Mouse (Mus musculus): Measurements from ENCODE around the gene Irf2. TPM values are rescaled to one million over a fixed set of nuclear protein-coding genes. Genes with fewer than 3 reads are reported as not detected.

Gene Irf2
- polyA plus RNA-seq, 1 experiment from 2014 or later, result 19.7 TPM

- Histone ChIP-seq H3K4me1 (peaks cover 8% of the 10 kb centered on the region), H3K4me2 (replicated peaks) (no peak overlapping the region), H3K9ac (no peak overlapping the region), H3K36me3 (no peaks in the 10 kb centered on the region), H3K4me3 (replicated peaks) (no peak overlapping the region), H3K9me3 (replicated peaks) (no peaks in the 10 kb centered on the region), H3K27me3 (no peaks in the 10 kb centered on the region), H3K27ac (replicated peaks) (no peak overlapping the region)
- WGBS, result 64% methylated on average over 2 of the region's 2 CpGs
- no peak for ATAC-seq (ENCODE audit: insufficient number of reproducible peaks, low FRiP score, low TSS enrichment, low read depth)
Observed at GRCm38 (mm10) chr8:46711496-46711895, 28.0 kb upstream of the Irf2 start.

DNA sequence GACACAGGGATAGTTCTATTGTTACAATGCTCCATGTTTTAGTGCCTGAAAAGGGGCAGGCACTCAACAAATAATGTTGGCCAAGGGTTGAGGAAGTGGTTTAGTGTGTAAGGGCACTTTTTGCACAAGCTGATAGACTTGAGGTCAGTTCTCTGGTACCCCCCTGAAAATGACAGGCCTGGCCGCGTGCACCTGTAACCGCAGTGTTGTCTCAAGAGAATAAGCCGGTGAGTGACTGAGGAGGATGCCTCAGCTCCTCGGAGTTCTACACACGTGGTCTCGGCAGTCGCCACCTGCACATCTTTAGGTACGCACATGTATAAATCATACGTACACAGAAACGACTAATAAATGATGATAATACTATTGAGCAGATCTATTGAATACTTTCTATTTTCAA lies 26.4 kb upstream of the Irf2 start:
- H3K36me3 ChIP-seq, result no peaks in the 10 kb centered on the region
- no peak overlapping the region for H3K27ac ChIP-seq (replicated peaks)
- WGBS, result 91% methylated on average over 11 of the region's 11 CpGs
- no peak overlapping the region for H3K4me2 ChIP-seq (replicated peaks)
- no peak overlapping the region for H3K4me3 ChIP-seq (replicated peaks)
- no peak overlapping the region for H3K9ac ChIP-seq
- ATAC-seq (ENCODE audit: insufficient number of reproducible peaks, low FRiP score, low TSS enrichment, low read depth), result no peak
- H3K9me3 ChIP-seq (replicated peaks), result no peaks in the 10 kb centered on the region
- peaks cover 17% of the 10 kb centered on the region for H3K4me1 ChIP-seq
- no peaks in the 10 kb centered on the region for H3K27me3 ChIP-seq

- 48% methylated on average over 6 of the region's 6 CpGs for WGBS
- no peak overlapping the region for H3K9ac ChIP-seq
- ATAC-seq (ENCODE audit: insufficient number of reproducible peaks, low FRiP score, low TSS enrichment, low read depth), result no peak
Observed at GRCm38 (mm10) chr8:46713844-46714243, 25.7 kb upstream of the Irf2 start.

DNA sequence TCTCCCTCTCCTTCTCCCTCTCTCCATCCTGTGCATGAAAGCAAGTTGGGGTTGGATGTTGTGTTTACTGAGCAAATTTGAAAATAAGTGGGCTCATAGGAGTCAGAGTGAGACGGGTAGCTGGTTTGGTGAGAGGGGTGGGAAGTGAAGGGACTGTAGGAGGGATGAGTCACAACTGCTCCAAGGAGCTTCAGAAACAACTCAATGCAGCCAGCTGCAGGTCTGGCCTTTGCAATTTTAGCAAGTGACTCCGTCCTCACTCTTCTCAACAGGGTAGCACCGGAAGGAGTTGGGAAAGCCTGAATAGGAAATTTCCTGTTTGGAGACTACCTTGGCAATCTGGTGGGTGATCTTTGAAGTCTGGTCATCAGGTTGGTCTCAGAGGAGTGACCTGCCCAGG lies 25.1 kb upstream of the Irf2 start:
- Histone ChIP-seq H3K4me1 (peaks cover 17% of the 10 kb centered on the region), H3K9ac (no peak overlapping the region), H3K4me2 (replicated peaks) (no peak overlapping the region), H3K27ac (replicated peaks) (no peak overlapping the region), H3K36me3 (no peaks in the 10 kb centered on the region), H3K9me3 (replicated peaks) (no peaks in the 10 kb centered on the region), H3K4me3 (replicated peaks) (no peak overlapping the region), H3K27me3 (no peaks in the 10 kb centered on the region)
- WGBS, result 51% methylated on average over 3 of the region's 3 CpGs
- ATAC-seq (ENCODE audit: insufficient number of reproducible peaks, low FRiP score, low TSS enrichment, low read depth), result no peak

More at GRCm38 (mm10) chr8:46713844-46714243, 25.7 kb upstream of the Irf2 start:
- Histone ChIP-seq H3K9me3 (replicated peaks) (no peaks in the 10 kb centered on the region), H3K27me3 (no peaks in the 10 kb centered on the region), H3K4me3 (replicated peaks) (no peak overlapping the region), H3K4me2 (replicated peaks) (no peak overlapping the region), H3K4me1 (peaks cover 17% of the 10 kb centered on the region), H3K36me3 (no peaks in the 10 kb centered on the region), H3K27ac (replicated peaks) (peak overlapping the region; percentile 44; the same call in 1 of the 2 replicates)

GRCm38 (mm10) chr8:46716477-46716876 lies 23.1 kb upstream of the Irf2 start:
- WGBS, result 12% methylated on average over 11 of the region's 11 CpGs
- Histone ChIP-seq H3K9ac (no peak overlapping the region), H3K4me3 (replicated peaks) (no peak overlapping the region), H3K27ac (replicated peaks) (no peak overlapping the region), H3K9me3 (replicated peaks) (no peaks in the 10 kb centered on the region), H3K4me2 (replicated peaks) (peak overlapping the region; percentile 30), H3K4me1 (peaks cover 17% of the 10 kb centered on the region), H3K36me3 (no peaks in the 10 kb centered on the region), H3K27me3 (no peaks in the 10 kb centered on the region)
- ATAC-seq (ENCODE audit: insufficient number of reproducible peaks, low FRiP score, low TSS enrichment, low read depth), result no peak

DNA sequence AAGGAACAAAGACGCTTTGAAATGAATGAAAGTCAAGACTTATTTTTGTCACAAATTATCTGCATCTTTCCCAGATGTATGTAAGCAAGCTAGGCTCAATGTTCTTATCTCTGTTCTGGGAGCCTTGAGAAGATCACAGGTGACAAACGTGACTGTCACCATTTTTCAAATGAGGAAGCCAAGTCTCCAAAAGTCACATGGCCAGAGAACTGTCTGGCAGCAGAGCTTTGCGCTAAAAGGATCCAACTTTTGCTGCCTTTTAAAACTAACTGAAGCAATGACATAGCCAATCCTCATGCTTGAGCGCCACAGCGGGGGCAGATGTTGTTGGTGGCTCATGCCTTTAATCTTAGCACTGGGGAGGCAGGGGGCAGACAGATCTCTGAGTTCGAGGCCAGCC lies 22.4 kb upstream of the Irf2 start:
- no peak for ATAC-seq (ENCODE audit: insufficient number of reproducible peaks, low FRiP score, low TSS enrichment, low read depth)
- H3K9me3 ChIP-seq (replicated peaks), result no peaks in the 10 kb centered on the region
- H3K27ac ChIP-seq (replicated peaks), result no peak overlapping the region
- 44% methylated on average over 6 of the region's 6 CpGs for WGBS
- H3K4me3 ChIP-seq (replicated peaks), result no peak overlapping the region
- no peaks in the 10 kb centered on the region for H3K27me3 ChIP-seq
- no peaks in the 10 kb centered on the region for H3K36me3 ChIP-seq
- H3K4me1 ChIP-seq, result peaks cover 15% of the 10 kb centered on the region
- H3K4me2 ChIP-seq (replicated peaks), result no peak overlapping the region
- H3K9ac ChIP-seq, result no peak overlapping the region

DNA sequence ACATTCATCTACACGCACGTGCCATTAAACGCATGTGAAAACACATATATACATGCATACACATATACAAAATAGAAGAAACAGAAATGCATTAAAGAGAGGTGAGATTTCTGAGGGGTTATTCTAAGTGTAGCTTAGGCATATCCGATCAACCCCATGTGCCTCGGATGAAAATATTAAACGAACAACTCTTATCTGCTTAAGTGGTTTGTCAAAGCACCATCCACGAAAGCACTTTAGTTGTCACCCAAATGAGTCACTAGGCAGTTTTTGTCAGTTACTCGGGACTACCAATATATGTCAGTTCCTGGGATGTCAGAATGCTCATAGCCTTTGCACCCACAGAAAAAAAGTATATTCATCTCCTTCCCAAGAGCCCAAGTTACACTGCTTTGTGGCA lies 21.2 kb upstream of the Irf2 start:
- no peak overlapping the region for H3K4me3 ChIP-seq (replicated peaks)
- ATAC-seq (ENCODE audit: insufficient number of reproducible peaks, low FRiP score, low TSS enrichment, low read depth), result no peak

DNA sequence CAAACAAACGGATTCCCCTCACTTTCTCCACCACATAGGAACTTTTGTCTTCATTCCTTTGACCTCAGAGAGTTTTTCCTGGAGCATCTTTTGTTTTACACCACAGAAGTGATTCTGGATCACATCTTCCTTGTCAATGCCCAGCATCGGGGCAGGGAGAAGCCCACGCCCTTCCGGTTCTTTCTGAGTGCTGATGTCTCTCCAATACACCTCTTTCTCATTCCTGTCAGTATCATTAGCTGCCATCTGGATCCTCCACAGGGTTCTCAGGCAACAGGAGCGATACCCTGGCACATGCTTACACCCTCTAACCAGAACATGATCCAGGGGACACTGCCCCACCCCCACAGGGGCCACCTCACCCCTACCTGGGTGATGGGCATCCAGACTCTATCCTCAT lies 20.8 kb upstream of the Irf2 start:
- Histone ChIP-seq H3K9me3 (replicated peaks) (no peaks in the 10 kb centered on the region), H3K36me3 (no peaks in the 10 kb centered on the region), H3K27ac (replicated peaks) (no peak overlapping the region), H3K9ac (no peak overlapping the region), H3K4me3 (replicated peaks) (no peak overlapping the region), H3K27me3 (no peaks in the 10 kb centered on the region), H3K4me2 (replicated peaks) (no peak overlapping the region), H3K4me1 (peaks cover 15% of the 10 kb centered on the region)
- ATAC-seq (ENCODE audit: insufficient number of reproducible peaks, low FRiP score, low TSS enrichment, low read depth), result no peak
- WGBS, result 84% methylated on average over 5 of the region's 5 CpGs

More for the DNA sequence above, 21.2 kb upstream of the Irf2 start:
- H3K9me3 ChIP-seq (replicated peaks), result no peaks in the 10 kb centered on the region
- H3K27ac ChIP-seq (replicated peaks), result no peak overlapping the region
- H3K36me3 ChIP-seq, result no peaks in the 10 kb centered on the region
- H3K9ac ChIP-seq, result no peak overlapping the region
- no peak overlapping the region for H3K4me2 ChIP-seq (replicated peaks)
- WGBS, result 86% methylated on average over 8 of the region's 8 CpGs
- H3K27me3 ChIP-seq, result no peaks in the 10 kb centered on the region
- H3K4me1 ChIP-seq, result peaks cover 15% of the 10 kb centered on the region

GRCm38 (mm10) chr8:46720656-46721055 lies 18.9 kb upstream of the Irf2 start:
- ATAC-seq (ENCODE audit: insufficient number of reproducible peaks, low FRiP score, low TSS enrichment, low read depth), result no peak
- Histone ChIP-seq H3K4me2 (replicated peaks) (no peak overlapping the region), H3K9ac (no peak overlapping the region), H3K36me3 (no peaks in the 10 kb centered on the region), H3K4me3 (replicated peaks) (no peak overlapping the region), H3K27me3 (no peaks in the 10 kb centered on the region), H3K9me3 (replicated peaks) (no peaks in the 10 kb centered on the region), H3K27ac (replicated peaks) (no peak overlapping the region), H3K4me1 (peaks cover 15% of the 10 kb centered on the region)
- WGBS, result 56% methylated on average over 4 of the region's 4 CpGs

- Histone ChIP-seq H3K4me3 (replicated peaks) (no peak overlapping the region), H3K27ac (replicated peaks) (no peak overlapping the region), H3K4me1 (peaks cover 12% of the 10 kb centered on the region), H3K9me3 (replicated peaks) (no peaks in the 10 kb centered on the region), H3K4me2 (replicated peaks) (no peak overlapping the region), H3K9ac (no peak overlapping the region), H3K27me3 (no peaks in the 10 kb centered on the region), H3K36me3 (no peaks in the 10 kb centered on the region)
- ATAC-seq (ENCODE audit: insufficient number of reproducible peaks, low FRiP score, low TSS enrichment, low read depth), result no peak
- WGBS, result 88% methylated on average over 11 of the region's 11 CpGs
Observed at GRCm38 (mm10) chr8:46721065-46721845, 18.3 kb upstream of the Irf2 start.

- Histone ChIP-seq H3K4me3 (replicated peaks) (no peak overlapping the region), H3K27me3 (no peaks in the 10 kb centered on the region), H3K4me2 (replicated peaks) (no peak overlapping the region), H3K4me1 (no peaks in the 10 kb centered on the region), H3K9me3 (replicated peaks) (no peaks in the 10 kb centered on the region), H3K36me3 (no peaks in the 10 kb centered on the region), H3K9ac (no peak overlapping the region), H3K27ac (replicated peaks) (no peak overlapping the region)
- ATAC-seq (ENCODE audit: insufficient number of reproducible peaks, low FRiP score, low TSS enrichment, low read depth), result no peak
- 20% methylated on average over 2 of the region's 2 CpGs for WGBS
Observed at GRCm38 (mm10) chr8:46722536-46722935, 17.0 kb upstream of the Irf2 start.

DNA sequence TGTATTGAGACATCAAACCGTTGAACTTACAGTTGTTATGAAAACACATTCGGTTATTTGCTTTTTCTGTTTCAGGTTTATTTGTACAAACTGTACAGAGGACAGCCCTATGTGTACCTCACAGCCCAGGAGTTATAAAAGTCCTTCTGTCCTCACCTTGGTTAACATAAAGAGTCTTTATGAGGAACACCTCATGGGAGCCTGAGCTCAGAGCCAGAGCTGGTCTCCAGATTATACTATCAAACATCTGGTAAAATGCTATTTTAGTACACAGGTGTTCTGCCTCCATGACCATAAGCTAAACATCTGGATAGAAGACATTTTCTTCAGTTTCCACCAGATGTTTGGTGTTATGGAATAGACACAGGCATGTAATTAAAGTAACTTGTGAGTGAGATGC lies 13.1 kb upstream of the Irf2 start:
- no peak for ATAC-seq (ENCODE audit: insufficient number of reproducible peaks, low FRiP score, low TSS enrichment, low read depth)
- no peaks in the 10 kb centered on the region for H3K27me3 ChIP-seq
- H3K36me3 ChIP-seq, result no peaks in the 10 kb centered on the region
- H3K27ac ChIP-seq (replicated peaks), result no peak overlapping the region
- no peak overlapping the region for H3K4me3 ChIP-seq (replicated peaks)
- H3K4me1 ChIP-seq, result no peaks in the 10 kb centered on the region
- no peak overlapping the region for H3K4me2 ChIP-seq (replicated peaks)
- no peaks in the 10 kb centered on the region for H3K9me3 ChIP-seq (replicated peaks)
- no peak overlapping the region for H3K9ac ChIP-seq
- 72% methylated on average over 2 of the region's 2 CpGs for WGBS

Data from embryonic facial prominence, embryonic 15.5 days (tissue).